Mouse (Mus musculus): ENCODE measurements around the gene Kcnab2. TPM values are rescaled to one million over a fixed set of nuclear protein-coding genes. Genes with fewer than 3 reads are reported as not detected.

The Kcnab2 gene
- total RNA-seq, 2 experiments from 2014 or later, result 725 to 726 TPM

DNA sequence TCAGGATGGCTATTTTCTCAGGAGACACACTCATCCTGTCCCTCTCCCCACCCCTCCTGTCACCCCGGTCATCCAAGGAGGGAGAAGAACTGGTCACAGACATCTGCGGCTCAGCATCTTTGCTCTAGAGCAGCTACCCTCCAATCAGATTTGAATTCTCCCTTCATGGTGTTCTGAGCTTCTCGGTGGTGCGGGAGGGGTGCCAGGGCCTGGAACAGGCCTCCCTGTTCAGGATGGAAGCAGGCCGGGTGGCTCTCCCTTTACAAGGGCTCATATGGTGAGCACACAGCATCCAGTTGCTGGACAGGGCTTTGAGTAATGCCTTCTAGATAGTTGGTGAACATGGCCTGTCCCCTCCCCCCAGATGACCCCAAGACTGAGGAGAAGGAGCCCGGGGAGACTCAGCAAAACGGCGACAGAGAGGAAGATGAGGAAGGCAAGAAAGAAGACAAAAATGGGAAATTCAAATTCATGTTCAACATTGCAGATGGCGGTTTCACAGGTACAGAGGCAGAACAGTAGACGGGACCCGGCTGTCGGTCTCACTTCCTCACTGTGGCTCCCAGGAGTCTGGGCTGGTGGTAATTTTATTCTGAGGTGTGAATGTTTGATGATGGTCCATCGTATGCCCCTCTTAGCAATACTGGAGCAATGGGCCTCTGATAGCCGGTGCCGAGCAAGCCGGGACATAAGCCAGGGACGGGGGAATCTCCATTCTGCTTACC, 95.0 kb downstream of the Kcnab2 start:
- DNase-seq, result no peak

DNA sequence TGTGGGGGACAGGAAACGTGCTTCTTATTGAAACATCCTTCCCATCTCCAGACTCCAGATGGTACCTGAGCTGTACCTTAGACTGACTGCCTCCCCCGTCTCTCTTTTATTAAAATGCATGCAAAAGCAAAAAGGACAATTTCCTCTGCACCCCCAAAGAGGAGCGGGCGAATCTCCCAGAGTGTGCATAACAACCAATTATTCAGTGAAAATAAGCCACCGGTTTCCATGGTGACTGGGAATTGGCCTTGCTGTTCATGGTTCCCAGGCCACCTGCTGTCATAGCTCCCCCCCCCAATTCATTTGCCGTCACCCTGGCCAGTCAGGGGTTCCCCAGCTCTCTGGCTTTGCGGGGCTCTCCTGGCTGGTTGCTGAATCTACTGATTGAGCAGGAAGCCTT, 112.4 kb downstream of the Kcnab2 start:
- DNase-seq, result no peak

DNA sequence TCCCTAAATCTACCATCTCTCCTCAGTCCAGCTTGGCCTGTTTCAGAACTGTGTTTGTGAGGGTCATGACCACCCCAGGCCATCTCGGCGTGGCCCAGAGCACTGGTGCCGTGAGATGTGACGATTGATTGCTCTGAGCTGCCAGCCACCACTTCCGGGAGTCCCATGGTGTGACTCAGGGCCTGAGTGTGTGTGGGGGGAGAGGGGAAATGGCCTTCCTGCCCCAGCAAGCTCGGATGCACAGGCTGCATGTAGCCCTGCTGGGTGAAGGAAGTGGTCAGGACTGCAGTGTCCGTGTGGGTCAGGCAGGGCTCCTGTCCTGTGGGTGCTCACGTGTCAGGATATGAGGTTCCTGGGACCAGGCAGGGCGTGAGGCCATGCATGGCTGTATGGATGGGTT, 115.5 kb downstream of the Kcnab2 start:
- no peak for DNase-seq

DNA sequence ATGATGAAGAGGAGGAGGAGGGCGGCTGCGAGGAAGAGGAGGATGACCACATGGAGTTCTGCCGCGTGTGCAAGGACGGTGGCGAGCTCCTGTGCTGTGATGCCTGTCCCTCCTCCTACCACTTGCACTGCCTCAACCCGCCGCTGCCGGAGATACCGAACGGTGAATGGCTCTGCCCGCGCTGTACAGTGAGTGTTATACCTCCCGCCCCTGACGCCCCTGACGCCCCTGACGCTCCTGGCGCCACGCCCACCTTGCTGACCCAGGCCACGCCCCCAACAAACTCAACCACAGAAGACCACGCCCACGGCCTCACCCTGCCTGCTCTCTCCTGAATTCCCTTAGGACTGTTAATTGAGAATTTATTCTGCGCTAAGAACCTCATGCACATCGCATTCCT, 116.8 kb downstream of the Kcnab2 start:
- DNase-seq, result no peak

DNA sequence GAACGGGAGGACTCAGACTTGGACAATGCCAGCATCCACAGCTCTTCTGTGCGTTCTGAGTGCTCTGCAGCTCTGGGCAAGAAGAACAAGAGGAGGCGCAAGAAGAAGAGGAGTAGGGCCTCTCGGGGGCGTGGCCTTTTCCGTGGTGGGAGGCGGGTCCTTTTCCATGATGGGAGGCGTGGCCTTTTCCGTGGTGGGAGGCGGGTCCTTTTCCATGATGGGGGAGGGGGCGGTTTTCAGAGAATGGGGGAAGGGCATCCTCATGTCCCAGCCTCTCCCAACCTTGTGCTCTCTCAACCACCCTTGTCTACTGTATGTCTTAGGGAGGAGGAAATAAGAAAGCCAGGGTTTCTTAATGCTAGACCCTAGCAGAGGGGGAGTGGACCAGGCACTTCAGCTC, 118.0 kb downstream of the Kcnab2 start:
- DNase-seq, result no peak

DNA sequence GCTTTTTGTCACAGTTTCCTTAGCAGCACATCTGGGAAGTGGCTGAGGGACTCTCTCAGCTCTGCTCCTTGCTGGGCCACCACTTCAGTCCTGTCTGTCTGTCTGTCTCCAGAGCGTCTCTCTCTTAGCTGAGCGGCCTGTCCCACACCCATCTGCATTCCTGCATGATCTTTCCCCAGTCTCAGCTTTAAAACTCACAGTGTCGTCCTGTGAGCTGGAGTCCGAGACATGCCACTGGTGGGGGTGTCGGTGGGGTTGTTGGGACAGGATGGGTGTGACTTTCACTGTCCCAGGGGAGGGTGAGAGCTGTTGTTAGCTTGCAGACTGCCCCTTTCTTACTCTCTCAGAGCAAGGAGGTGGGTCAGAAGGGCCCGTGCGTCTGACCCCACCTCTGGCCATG, 122.0 kb downstream of the Kcnab2 start:
- DNase-seq, result no peak

DNA sequence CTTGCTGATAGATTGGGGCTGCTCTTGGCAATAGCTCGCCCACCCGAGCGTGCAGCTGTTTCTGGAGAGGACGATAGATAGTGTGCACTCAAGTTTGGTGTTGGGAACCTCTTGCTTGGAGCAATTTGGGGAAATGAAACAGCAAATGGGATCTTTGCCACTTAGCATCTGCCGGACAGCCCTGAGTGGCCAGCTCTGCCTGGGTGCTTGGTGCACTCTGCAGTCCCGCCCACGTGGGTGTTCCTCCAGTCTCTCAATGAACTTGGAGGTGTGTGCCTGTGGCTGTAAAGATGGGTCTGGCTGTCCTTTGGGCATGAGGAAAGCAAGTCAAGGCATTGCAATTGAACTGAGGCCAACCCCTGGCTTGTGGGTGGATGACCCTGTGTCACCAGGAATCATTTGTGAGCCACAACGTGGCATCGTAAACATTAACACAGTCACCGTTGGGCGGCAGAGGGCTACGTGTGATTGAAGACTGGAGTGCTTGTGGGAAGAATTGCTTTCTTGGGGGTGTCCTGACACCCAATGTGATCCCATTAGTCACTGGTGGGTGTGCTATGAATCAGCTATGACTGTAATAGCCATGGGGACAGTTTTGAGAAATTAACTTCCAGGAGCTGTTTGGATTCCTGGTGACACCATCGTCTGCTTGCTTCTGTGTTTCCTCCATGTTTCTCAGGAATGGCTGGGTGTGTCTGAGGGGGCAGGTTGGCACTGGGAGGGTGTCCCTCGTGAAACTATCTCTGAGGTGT, 123.6 kb downstream of the Kcnab2 start:
- no peak for DNase-seq

DNA sequence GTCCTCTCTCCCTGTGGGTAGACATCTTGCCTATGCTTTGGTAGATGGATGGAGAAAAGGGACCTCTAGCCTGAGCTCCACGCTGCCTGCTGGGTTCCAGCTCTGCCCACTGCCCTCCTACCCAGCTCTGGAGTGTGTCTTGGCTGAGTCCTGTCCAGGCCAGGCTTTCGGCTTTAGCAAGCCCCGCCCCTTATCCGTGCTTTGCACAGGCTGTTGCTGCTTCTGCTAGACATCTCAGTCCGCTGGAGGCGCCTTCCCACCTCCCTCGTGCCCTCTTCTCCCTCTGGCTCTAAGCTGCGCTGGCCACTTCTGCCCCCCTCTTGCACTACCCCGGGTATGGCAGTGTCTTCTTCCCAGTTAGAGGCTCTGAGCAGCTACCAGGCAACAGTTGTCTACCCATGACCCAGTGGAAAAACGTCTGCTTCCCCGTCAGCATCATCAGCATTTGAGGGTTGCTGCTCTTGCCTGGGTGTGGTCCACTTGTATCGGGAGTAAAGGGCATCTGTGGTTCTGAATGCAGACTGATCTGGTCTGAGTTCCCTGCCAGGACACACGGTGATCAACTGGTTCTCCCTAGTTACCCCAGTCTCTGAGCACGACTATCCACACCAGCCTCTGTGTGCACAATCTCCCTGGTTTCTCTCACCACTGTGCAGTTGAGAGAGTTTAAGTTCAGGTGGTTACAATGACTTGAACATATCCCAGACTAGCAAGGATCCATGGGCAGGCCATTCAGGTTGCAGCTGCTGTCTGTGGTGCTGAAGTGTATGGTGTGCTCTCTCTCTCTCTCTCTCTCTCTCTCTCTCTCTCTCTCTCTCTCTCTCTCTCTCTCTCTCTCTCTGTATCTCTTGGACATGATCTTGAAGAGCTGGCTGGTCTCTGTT, 126.0 kb downstream of the Kcnab2 start:
- no peak for DNase-seq

DNA sequence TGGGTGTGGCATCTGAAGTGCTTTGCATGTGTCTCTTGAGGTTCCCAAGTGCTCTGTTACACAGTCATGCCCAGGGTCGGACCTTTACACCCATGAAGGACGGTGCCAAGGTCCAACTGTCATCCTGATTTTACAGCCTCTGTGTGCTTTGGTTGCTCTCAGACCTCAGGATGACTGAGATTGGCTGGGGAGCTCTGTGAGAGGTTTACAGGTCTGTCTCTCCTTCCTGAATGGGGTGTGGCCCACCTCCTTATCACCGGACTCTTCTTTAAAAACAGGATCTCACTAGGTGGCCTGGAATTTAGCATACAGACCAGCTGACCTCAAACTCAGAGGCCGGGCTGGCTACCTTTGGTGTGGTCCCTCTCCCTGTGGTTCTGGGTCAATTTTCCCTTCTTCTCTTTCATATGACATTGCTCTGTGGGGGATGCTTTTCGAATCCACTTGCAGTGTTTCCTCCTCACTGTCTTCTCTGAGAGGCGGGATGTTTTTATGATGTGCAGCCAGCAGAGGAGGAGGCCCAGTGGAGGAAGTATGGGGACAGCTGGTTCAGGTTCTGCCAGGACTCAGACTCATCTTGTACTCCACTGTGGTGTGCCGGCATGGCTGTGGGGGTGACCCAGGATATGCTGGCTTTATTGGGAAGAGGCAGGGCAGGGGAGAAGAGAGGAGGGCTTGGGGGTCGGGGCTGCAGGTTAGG, 126.8 kb downstream of the Kcnab2 start:
- DNase-seq, result no peak

DNA sequence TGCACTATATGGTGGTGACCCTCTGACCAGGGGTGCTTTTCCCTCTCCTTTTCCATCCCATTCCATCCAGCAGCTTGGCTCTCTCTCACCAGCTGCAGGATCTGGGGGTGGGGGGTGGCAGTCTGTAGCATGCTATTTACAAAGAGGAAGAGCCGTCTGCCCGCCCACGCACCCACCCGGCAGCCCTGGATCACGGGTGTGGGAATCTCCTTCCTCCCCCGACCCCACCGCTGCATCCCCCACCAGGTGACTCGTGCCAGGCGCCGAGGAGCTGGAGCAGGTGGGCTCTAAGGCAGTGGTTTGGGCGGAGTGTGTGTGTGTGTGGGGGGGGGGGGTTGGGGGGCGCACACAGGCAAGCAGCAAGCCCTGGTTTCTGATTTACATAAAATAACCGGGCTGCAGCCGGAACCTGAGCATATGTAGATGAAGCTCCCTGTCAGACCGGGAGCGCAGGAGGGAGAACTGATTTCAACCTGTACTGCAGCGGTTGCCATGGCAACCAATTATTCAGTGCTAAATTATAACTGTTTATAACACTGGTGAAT, 127.8 kb downstream of the Kcnab2 start:
- no peak for DNase-seq

DNA sequence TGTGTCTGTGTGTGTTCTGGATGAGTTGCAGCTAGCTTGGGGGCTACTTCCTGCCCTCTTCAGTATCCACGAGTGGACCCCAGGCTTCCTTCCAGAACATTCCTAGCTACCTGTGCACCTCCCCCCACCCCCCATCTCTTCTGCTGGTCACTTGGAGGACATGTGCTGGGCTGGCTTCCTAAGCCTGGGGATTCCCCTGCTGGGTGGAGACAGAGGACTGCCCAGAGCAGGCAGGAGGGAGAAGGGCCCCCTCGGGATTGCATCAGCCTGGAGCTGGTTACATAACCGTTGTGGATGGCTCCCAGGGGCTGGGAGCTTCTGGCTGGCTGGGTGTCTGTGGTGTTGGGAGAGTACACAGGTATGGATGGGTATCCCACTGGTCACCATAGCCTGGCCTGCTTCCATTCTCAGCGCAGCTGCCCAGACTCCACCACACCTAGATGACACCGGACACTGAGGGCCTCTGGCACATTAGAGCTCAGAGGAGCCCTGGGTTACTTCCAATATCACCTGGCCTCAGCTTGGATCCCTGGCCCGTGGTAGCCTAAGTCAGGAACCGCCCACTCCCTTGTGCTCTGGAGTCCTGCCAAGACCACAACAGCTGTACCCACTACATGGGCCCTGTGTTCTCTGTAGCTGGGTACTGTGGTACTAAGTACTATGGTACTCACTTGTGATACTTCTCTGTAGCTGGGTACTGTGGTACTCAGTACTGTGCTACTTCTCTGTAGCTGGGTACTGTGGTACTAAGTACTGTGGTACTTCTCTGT, 132.4 kb downstream of the Kcnab2 start:
- DNase-seq, result peak in 1 of 2 experiments; percentile 64

DNA sequence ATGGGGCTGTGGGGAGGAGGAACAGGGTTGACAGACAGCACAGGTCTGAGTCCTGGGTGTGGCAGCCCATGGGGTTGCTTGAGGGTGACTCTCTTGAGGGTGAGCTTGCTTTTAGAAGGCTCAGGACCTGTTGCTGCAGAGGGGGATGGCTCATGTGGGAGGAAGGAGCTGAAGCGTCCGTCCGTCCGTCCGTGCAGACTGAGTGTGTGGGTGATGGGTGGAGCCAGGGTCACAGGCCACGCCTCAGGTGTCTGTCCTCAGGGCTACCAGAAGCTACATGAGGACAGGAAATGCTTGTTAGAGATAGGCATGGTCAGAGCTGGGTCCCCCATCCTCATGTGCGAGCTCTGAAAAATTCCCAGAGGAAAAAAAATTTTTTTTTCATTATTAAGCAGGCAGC, 133.0 kb downstream of the Kcnab2 start:
- no peak for DNase-seq

DNA sequence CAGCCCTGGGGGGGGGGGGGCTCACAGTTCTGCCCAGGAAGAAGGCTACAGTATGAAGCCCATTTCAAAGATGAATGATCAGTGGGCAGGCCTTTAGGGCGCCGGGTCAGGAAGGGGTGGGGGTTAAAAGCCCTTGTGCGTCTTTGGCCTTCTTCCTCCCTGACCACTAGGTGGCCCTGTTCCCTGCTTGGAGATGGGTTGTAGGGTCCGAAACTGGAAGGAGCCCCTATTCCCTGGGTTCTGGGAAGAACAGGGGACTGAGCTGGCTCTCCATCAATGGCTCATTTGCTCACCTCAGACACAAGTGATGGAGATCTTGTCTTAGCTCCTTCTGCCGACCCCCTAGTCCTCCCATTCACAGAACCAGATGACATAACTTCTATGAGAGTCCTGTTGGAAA, 134.4 kb downstream of the Kcnab2 start:
- DNase-seq, result no peak

Other genes starting within 250 kb of the Kcnab2 start
- 1 to 10 TPM; 5.3 to 6.1 TPM for gene Gpr153, start 203.6 kb downstream of the Kcnab2 start, total RNA-seq (2021)
- not detected for gene Hes3, start 186.2 kb downstream of the Kcnab2 start, total RNA-seq (2021)
- 10 to 100 TPM; 43.9 to 44.7 TPM for gene Icmt, start 180.6 kb downstream of the Kcnab2 start, total RNA-seq (2021)
- 1 to 10 TPM; 4.7 to 6.1 TPM for gene Rnf207, start 158.9 kb downstream of the Kcnab2 start, total RNA-seq (2021)
- 100 to 1,000 TPM; 203 TPM for gene Rpl22, start 152.1 kb downstream of the Kcnab2 start, total RNA-seq (2021)
- gene Chd5, start 139.2 kb downstream of the Kcnab2 start, total RNA-seq (2021), result 100 to 1,000 TPM; 124 to 130 TPM
- gene Nphp4, start 1.2 kb downstream of the Kcnab2 start, total RNA-seq (2021), result 10 to 100 TPM; 26.6 to 30.1 TPM

Data from layer of hippocampus, postnatal 36 days (tissue).